Mouse (Mus musculus) limb, embryonic 13.5 days (tissue): ENCODE measurements around the gene Cd80. TPM values are rescaled to one million over a fixed set of nuclear protein-coding genes. Genes with fewer than 3 reads are reported as not detected.
"Not testable (repeated sequence)": the region's sequence is repeated elsewhere in the genome, so short reads cannot be mapped to it uniquely, and the experiment has no call there.

ENCODE experiments used
- ATAC-seq: fragments of 200-750 bp; cut with Nextera tagmentation; 2 replicates; pipeline ENCODE4 v1.8.0; 2017; ENCODE audit warnings: low read depth, moderate number of reproducible peaks, moderate TSS enrichment; ENCODE audit not compliant: low FRiP score
- H3K27ac ChIP-seq: fragments of 300-500 bp; sonication (generic); 2 replicates; pipeline ENCODE4 v1.5.1; 2015; ENCODE audit warnings: inconsistent platforms, mild to moderate bottlenecking, moderate library complexity
- H3K27me3 ChIP-seq: fragments of 300-500 bp; sonication (generic); 2 replicates; pipeline ENCODE4 v1.6.1; 2015; ENCODE audit warnings: mild to moderate bottlenecking, inconsistent platforms
- H3K36me3 ChIP-seq: fragments of 300-500 bp; sonication (generic); 2 replicates; pipeline ENCODE4 v1.6.1; 2015; ENCODE audit warnings: inconsistent platforms, mild to moderate bottlenecking, moderate library complexity
- H3K4me1 ChIP-seq: fragments of 300-500 bp; sonication (generic); 2 replicates; pipeline ENCODE4 v1.6.1; 2015; ENCODE audit warnings: inconsistent platforms
- H3K4me2 ChIP-seq: fragments of 300-500 bp; sonication (generic); replicated peaks from 2 replicates; pipeline ENCODE4 v1.6.1; 2015; ENCODE audit warnings: inconsistent platforms, mild to moderate bottlenecking, moderate library complexity
- H3K4me3 ChIP-seq: fragments of 300-500 bp; sonication (generic); 2 replicates; pipeline ENCODE4 v1.5.1; 2015; ENCODE audit warnings: moderate library complexity, mild to moderate bottlenecking, inconsistent platforms
- H3K9ac ChIP-seq: fragments of 300-500 bp; sonication (generic); 2 replicates; pipeline ENCODE4 v1.6.1; 2015; ENCODE audit warnings: mild to moderate bottlenecking, inconsistent platforms
- H3K9me3 ChIP-seq: fragments of 300-500 bp; sonication (generic); 2 replicates; pipeline ENCODE4 v1.6.1; 2016; ENCODE audit warnings: inconsistent platforms
- WGBS: fragments of 180-500 bp; shearing (Covaris S2); methylation state at CpG from one replicate; pipeline ENCODE4 v1.1.7; 2015; 5-methylcytosine and 5-hydroxymethylcytosine counted together
- polyA plus RNA-seq: library from polyadenylated mRNA; unstranded; fragments of >200 nt; fragmentation: Nextera tagmentation; extraction: Ambion mirVana; gene quantifications from 2 replicates; pipeline ENCODE4 v1.2.1, GENCODE M21; 2015

Gene Cd80
- polyA plus RNA-seq, 1 experiment from 2014 or later: 0.47 TPM

DNA sequence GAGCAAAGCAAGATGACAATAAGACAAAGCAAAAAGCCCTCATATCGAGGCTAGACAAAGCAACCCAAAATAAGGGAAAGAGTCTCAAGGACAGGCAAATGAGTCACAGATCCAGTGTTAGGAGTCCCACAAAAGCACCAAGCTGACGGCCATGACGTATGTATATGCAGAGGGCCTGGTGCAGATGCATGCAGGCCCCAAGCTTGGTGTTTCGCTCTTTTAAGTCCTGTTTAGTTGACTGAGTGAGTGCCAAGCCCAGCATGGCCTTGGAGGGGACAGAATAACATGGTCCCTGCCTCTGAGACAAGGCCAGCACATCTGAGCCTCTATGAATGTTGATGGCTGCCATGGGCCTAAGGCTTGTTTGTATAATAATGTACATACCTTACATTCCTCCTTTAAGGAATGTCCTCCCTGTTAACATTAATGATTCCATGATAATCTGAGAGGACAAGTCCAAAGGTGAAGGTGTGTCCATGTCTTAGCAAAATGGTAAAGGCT, 21.0 kb upstream of the Cd80 start:
- Histone ChIP-seq H3K36me3 (no peaks in the 10 kb centered on the region), H3K4me2 (no peak overlapping the region), H3K4me1 (0 out of 2 replicates have a peak, but pooled peaks cover 3% of the 10 kb centered on the region), H3K27ac (no peak overlapping the region), H3K27me3 (no peaks in the 10 kb centered on the region), H3K9me3 (no peaks in the 10 kb centered on the region), H3K9ac (no peak overlapping the region), H3K4me3 (no peak overlapping the region)
- 86% methylated on average over 4 of the region's 4 CpGs for WGBS
- no peak for ATAC-seq

DNA sequence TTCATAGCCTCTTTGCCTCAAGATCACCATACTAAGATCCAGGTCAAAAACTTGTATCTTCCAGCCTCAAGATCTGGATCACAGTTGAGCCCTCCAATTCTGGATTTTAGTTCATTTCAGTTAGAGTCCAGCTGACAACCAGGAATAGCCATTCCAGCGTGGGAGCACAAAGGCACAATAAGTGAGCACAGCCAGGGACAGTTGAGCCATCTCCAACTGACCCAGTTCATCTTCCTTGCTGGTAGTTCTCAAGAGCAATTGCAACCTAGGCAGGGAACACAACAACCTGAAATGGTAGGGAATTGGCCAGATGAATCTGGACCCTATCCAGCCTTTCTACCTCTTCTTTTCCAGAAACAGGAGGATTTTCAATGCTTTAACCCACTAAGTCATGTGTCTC, 16.2 kb upstream of the Cd80 start:
- H3K4me1 ChIP-seq: no peaks in the 10 kb centered on the region
- H3K36me3 ChIP-seq: peaks cover 17% of the 10 kb centered on the region
- H3K4me2 ChIP-seq: no peak overlapping the region

DNA sequence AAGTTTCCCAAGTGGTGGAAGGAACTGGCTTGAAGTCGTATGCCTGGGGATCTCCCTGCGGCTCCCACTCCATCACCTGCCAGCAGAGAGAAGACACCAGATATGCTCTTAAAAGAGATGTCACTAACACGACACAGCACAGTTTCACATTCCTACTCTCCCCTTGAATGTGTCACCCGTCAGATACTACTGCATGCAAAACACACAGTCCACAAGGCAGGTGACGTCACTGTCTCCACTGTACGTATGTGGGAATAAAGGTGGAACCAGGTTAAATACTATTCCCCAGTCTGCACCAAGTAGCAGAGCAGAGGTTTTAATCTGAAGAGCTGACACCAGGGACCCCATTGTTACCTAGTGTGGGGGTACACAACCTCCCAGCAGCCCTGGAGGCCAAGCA, 15.0 kb upstream of the Cd80 start:
- Histone ChIP-seq H3K27ac (no peak overlapping the region), H3K36me3 (peaks cover 29% of the 10 kb centered on the region), H3K4me3 (no peak overlapping the region), H3K9ac (no peak overlapping the region), H3K27me3 (no peaks in the 10 kb centered on the region), H3K9me3 (no peaks in the 10 kb centered on the region), H3K4me2 (no peak overlapping the region), H3K4me1 (no peaks in the 10 kb centered on the region)
- 76% methylated on average over 6 of the region's 6 CpGs for WGBS
- ATAC-seq: no peak

More for the DNA sequence above, 16.2 kb upstream of the Cd80 start:
- H3K27ac ChIP-seq: no peak overlapping the region
- H3K9ac ChIP-seq: no peak overlapping the region
- H3K4me3 ChIP-seq: no peak overlapping the region
- WGBS: 81% methylated on average over 1 of the region's 1 CpGs
- no peak for ATAC-seq
- no peaks in the 10 kb centered on the region for H3K9me3 ChIP-seq
- no peaks in the 10 kb centered on the region for H3K27me3 ChIP-seq

DNA sequence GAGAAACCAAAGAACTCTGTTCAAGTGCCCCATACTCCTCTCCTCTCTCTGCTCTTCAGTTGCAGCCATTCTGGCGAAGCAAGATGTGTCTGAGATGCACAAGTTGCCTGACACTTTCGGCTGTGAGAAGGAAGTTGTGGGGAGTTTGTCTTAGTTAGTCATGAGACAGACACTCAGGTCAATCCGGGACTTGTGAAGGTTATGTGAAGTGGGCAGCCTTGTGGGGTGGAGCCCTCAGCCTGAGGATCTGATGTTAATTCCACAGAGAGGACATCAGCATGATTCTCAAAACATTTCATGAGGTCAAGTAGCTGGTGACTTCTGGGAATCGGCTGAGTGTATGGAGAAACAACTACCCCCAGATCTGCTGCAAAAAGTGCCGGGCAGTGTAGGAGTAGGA, 13.8 kb upstream of the Cd80 start:
- 89% methylated on average over 5 of the region's 5 CpGs for WGBS
- no peak overlapping the region for H3K4me3 ChIP-seq
- no peak overlapping the region for H3K27ac ChIP-seq
- no peaks in the 10 kb centered on the region for H3K9me3 ChIP-seq
- peaks cover 41% of the 10 kb centered on the region for H3K36me3 ChIP-seq
- H3K4me2 ChIP-seq: no peak overlapping the region
- no peak overlapping the region for H3K9ac ChIP-seq
- no peak for ATAC-seq
- H3K4me1 ChIP-seq: no peaks in the 10 kb centered on the region
- no peaks in the 10 kb centered on the region for H3K27me3 ChIP-seq

DNA sequence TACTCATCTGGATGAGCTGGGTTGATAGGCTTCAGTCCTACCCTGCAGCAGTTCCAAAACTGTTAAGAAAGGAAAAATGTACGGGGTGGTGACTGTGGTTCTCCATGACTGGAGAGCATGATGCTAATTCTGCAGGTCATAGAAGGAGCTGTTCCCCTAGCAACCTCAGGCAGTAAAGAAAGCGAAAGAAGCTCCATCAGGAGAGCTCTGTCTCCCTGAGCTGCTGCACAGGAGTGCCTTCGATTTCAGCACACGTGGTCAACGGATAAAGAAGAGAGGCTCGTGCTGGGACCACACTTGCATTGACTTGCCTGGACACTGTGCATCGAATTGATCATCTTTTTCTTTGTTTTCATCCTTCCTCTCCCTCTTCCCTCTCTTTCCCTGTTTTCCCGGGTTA, 13.1 kb upstream of the Cd80 start:
- Histone ChIP-seq H3K9ac (no peak overlapping the region), H3K4me3 (no peak overlapping the region), H3K36me3 (peaks cover 47% of the 10 kb centered on the region), H3K27ac (no peak overlapping the region), H3K27me3 (no peaks in the 10 kb centered on the region), H3K4me2 (no peak overlapping the region), H3K9me3 (no peaks in the 10 kb centered on the region), H3K4me1 (no peaks in the 10 kb centered on the region)
- no peak for ATAC-seq
- WGBS: 87% methylated on average over 8 of the region's 8 CpGs

DNA sequence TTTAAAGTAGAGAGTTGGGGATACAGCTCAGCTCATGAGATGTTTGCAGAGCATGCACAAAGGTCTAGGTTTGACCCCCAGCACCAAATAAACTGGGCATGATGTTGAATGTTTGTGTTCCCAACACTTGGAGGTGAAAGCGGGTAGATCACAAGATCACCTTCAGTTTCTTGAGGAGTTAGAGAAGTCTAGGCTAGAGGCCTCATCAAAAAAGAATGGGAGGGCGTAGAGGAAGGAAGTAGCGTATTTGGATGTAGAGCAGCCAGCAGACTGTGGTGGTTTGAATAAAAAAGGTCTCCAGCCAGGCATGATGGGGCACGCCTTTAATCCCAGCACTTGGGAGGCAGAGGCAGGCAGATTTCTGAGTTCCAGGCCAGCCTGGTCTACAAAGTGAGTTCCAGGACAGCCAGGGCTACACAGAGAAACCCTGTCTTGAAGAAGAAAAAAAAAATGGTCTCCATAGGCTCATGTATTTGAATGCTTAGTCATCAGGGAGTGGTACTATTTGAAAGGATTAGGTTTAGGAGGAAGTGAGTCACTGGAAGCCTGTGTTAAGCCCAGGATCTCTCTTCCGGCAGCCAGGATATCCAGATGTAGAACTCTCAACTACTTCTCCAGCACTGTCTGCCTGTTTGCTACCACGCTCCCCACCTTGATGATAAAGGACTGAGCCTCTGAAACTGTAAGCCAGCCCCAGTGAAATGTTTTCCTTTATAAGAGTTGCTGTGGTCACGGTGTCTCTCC, 11.5 kb upstream of the Cd80 start:
- Histone ChIP-seq H3K9ac (no peak overlapping the region), H3K4me2 (no peak overlapping the region), H3K36me3 (peaks cover 64% of the 10 kb centered on the region), H3K4me1 (no peaks in the 10 kb centered on the region), H3K27me3 (no peaks in the 10 kb centered on the region), H3K27ac (no peak overlapping the region), H3K9me3 (no peaks in the 10 kb centered on the region), H3K4me3 (no peak overlapping the region)
- WGBS: 94% methylated on average over 7 of the region's 7 CpGs
- no peak for ATAC-seq

DNA sequence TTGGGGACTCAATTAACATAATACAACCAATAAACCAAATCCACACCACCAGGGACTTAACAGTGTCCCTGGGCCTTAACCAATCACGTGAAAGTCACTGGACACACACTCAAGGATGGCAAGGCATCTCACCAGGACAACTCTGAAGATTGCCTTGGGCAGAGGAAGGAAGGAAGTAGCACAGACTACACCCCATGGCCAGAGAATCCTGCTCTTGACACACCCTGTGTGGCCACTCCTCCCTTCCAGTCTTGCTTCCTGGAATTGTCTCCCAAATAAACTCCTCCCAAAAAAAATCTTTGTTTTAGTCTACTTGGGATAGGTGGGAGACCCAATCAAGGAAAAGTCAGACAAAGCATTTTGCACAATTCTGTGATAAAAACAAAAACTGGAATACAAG, 10.3 kb upstream of the Cd80 start:
- no peaks in the 10 kb centered on the region for H3K4me1 ChIP-seq
- no peak overlapping the region for H3K27ac ChIP-seq
- no peak overlapping the region for H3K4me3 ChIP-seq
- no peak overlapping the region for H3K9ac ChIP-seq
- no peak for ATAC-seq
- peaks cover 72% of the 10 kb centered on the region for H3K36me3 ChIP-seq
- H3K4me2 ChIP-seq: no peak overlapping the region
- H3K9me3 ChIP-seq: no peaks in the 10 kb centered on the region
- no peaks in the 10 kb centered on the region for H3K27me3 ChIP-seq
- 97% methylated on average over 1 of the region's 1 CpGs for WGBS

DNA sequence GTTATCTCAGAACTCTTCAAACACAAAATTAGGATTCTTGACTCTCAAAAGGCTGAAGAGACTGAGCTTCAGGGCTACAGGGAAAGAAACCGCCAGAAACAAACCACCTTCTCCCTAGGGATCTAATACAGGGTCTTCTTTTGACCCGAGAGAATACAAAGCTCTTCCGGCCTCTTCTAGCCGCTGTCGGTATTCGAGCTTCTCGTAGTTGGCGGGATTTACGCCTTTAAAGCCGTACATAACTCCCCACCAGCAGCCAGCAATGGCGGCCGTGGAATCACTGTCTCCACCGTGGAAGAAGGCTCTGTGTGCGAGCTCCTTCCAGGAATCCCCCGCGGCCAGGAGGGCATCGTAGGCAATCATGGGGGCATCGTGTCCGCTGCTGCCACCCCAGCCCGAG, 9.8 kb upstream of the Cd80 start:
- no peaks in the 10 kb centered on the region for H3K4me1 ChIP-seq
- ATAC-seq: no peak
- H3K4me2 ChIP-seq: no peak overlapping the region
- no peaks in the 10 kb centered on the region for H3K9me3 ChIP-seq
- H3K9ac ChIP-seq: no peak overlapping the region
- H3K36me3 ChIP-seq: peaks cover 78% of the 10 kb centered on the region
- H3K27me3 ChIP-seq: no peaks in the 10 kb centered on the region
- 96% methylated on average over 20 of the region's 20 CpGs for WGBS
- H3K4me3 ChIP-seq: no peak overlapping the region
- H3K27ac ChIP-seq: no peak overlapping the region

DNA sequence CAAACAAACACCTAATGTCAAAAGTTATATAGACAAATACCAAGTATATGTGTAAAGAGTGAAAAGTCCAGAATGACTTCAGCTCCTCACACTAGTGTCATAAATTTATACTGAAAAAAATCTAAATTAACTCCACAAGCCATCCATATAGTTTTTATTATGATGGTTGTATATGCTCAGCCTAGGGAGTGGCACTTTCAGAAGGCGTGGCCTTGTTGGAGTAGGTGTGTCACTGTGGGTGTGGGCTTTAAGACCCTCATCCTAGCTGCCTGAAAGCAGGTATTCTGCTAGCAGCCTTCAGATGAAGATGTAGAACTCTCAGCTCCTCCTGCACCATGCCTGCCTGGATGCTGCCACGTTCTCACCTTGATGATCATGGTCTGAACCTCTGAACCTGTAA, 9.2 kb upstream of the Cd80 start:
- H3K9ac ChIP-seq, ATAC-seq, H3K27ac ChIP-seq, H3K27me3 ChIP-seq, H3K4me1 ChIP-seq, H3K4me3 ChIP-seq, H3K4me2 ChIP-seq, H3K9me3 ChIP-seq: not testable (repeated sequence)
- peaks cover 78% of the 10 kb centered on the region for H3K36me3 ChIP-seq
- WGBS: 95% methylated on average over 2 of the region's 2 CpGs

DNA sequence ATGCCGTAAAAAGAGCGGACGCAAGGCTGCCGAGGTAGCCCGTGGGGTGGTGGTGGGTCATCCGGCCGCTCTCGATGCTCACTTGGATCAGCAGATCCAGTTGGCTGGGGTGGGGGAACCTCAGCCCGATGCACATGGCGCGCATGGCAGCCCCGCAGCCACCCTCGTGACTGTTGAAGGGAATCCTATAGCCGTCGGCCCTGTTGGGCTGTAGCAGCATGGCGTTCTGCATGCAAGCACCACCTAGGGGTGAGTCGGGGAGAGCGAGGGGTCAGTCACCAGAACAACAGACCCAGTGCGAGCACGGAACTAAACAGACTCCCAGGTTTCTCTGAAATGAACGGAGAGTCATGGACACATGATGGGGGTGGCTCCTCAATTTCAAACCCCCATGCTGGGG, 8.0 kb upstream of the Cd80 start:
- no peak overlapping the region for H3K27ac ChIP-seq
- peaks cover 9% of the 10 kb centered on the region for H3K4me1 ChIP-seq
- peaks cover 78% of the 10 kb centered on the region for H3K36me3 ChIP-seq
- no peak overlapping the region for H3K9ac ChIP-seq
- ATAC-seq: no peak
- H3K9me3 ChIP-seq: no peaks in the 10 kb centered on the region
- 92% methylated on average over 21 of the region's 21 CpGs for WGBS
- H3K4me3 ChIP-seq: no peak overlapping the region
- no peaks in the 10 kb centered on the region for H3K27me3 ChIP-seq
- no peak overlapping the region for H3K4me2 ChIP-seq

DNA sequence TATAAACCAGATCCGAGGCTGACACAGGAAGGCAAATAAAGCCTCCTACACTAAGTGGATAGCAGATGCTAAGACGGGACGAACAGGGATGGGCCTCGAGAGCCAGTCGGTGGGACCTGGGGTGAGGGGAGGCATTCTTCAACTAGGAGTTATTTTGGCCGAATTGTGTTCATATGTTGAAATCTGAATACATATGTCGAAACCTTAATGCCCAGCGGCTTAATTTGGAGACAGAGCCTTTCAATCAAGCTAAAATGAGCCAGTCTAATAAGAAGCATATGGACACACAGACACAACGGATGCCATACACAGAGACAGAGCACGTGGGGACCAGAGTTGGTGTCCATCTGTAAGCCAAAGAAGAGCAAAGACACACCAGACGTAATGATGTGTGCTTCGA, 6.9 kb upstream of the Cd80 start:
- ATAC-seq: no peak
- H3K27ac ChIP-seq: no peak overlapping the region
- peaks cover 68% of the 10 kb centered on the region for H3K36me3 ChIP-seq

DNA sequence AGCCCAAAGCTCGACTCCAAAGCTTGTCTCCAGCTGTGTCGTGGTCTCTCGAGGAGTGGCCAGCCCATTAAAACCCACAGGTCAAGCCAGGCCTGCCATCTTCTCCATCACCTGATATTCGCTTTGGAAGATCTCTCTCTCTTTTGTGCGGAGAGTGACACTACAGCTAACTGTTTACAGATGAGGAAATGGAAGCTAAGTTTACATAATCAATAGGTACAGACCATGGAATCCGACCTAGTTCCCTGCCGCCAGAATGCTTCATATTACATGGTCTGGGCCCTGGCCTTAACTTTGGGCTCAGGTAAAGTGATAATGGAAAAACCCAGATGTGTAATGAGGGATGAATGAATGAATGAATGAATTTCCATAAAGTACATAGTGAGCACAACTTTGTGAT, 4.7 kb upstream of the Cd80 start:
- 90% methylated on average over 7 of the region's 7 CpGs for WGBS
- no peak overlapping the region for H3K27ac ChIP-seq
- 0 out of 2 replicates have a peak overlapping the region, but pooled peaks have one; percentile 8 for H3K9ac ChIP-seq
- H3K36me3 ChIP-seq: peaks cover 46% of the 10 kb centered on the region
- H3K4me2 ChIP-seq: no peak overlapping the region
- H3K4me3 ChIP-seq: no peak overlapping the region
- no peaks in the 10 kb centered on the region for H3K9me3 ChIP-seq
- no peak for ATAC-seq
- H3K4me1 ChIP-seq: peaks cover 9% of the 10 kb centered on the region
- no peaks in the 10 kb centered on the region for H3K27me3 ChIP-seq

More for the DNA sequence above, 6.9 kb upstream of the Cd80 start:
- no peaks in the 10 kb centered on the region for H3K27me3 ChIP-seq
- 82% methylated on average over 12 of the region's 12 CpGs for WGBS
- H3K4me3 ChIP-seq: no peak overlapping the region
- no peak overlapping the region for H3K4me2 ChIP-seq
- peaks cover 9% of the 10 kb centered on the region for H3K4me1 ChIP-seq
- no peak overlapping the region for H3K9ac ChIP-seq
- H3K9me3 ChIP-seq: no peaks in the 10 kb centered on the region
